Mouse (Mus musculus) NIH3T3 (cell line): ENCODE measurements around the gene Gm10192.
"Not testable (repeated sequence)": the region's sequence is repeated elsewhere in the genome, so short reads cannot be mapped to it uniquely, and the experiment has no call there.

ENCODE experiments used
- DNase-seq: peaks from one replicate; pipeline ENCODE4 v3.0.0-alpha.2; 2012; ENCODE audit warnings: low read depth

Gene Gm10192

GRCm38 (mm10) chr4:97183066-97183465, at the start of gene Gm10192:
Gm10192 (minus strand) TSS chr4:97183166.
- DNase-seq: not testable (repeated sequence)

- no peak for DNase-seq
These were observed 47.6 kb upstream of the Gm10192 start for GRCm38 (mm10) chr4:97230411-97231104.

- no peak for DNase-seq
These were observed 36.7 kb upstream of the Gm10192 start for GRCm38 (mm10) chr4:97219701-97220100.

GRCm38 (mm10) chr4:97217906-97218305, 34.9 kb upstream of the Gm10192 start:
- no peak for DNase-seq

GRCm38 (mm10) chr4:97212514-97212913, 29.5 kb upstream of the Gm10192 start:
- no peak for DNase-seq

- not testable (repeated sequence) for DNase-seq
These were observed 20.0 kb upstream of the Gm10192 start for GRCm38 (mm10) chr4:97202986-97203385.

GRCm38 (mm10) chr4:97193176-97193575, 10.2 kb upstream of the Gm10192 start:
- no peak for DNase-seq

GRCm38 (mm10) chr4:97192601-97193000, 9.6 kb upstream of the Gm10192 start:
- no peak for DNase-seq

- no peak for DNase-seq
These were observed 2.6 kb downstream of the Gm10192 start for GRCm38 (mm10) chr4:97180396-97180795.

GRCm38 (mm10) chr4:97156841-97157345, 26.1 kb downstream of the Gm10192 start:
- no peak for DNase-seq

- no peak for DNase-seq
These were observed 26.9 kb downstream of the Gm10192 start for GRCm38 (mm10) chr4:97156084-97156483.

- DNase-seq: no peak
These were observed 29.4 kb downstream of the Gm10192 start for GRCm38 (mm10) chr4:97153554-97153953.

- no peak for DNase-seq
These were observed 40.5 kb downstream of the Gm10192 start for GRCm38 (mm10) chr4:97142484-97142883.
